Mouse (Mus musculus) neural tube, embryonic 11.5 days (tissue): Measurements from ENCODE around the gene Faap20. TPM values are rescaled to one million over a fixed set of nuclear protein-coding genes. Genes with fewer than 3 reads are reported as not detected.

Experiments used
- ATAC-seq: fragments of 200-750 bp; cut with Nextera tagmentation; 2 replicates; pipeline ENCODE4 v1.8.0; 2017; ENCODE audit warnings: moderate number of reproducible peaks, mild to moderate bottlenecking, moderate TSS enrichment, moderate library complexity; ENCODE audit not compliant: insufficient read depth, low FRiP score, low TSS enrichment
- DNase-seq: peaks from one replicate; pipeline ENCODE4 v3.0.0-alpha.2; 2015; ENCODE audit warnings: low spot score
- H3K27ac ChIP-seq: fragments of 300-500 bp; sonication (generic); 2 replicates; pipeline ENCODE4 v1.5.1; 2014; ENCODE audit warnings: low read depth, mild to moderate bottlenecking, low read length
- H3K27me3 ChIP-seq: fragments of 300-500 bp; sonication (generic); 2 replicates; pipeline ENCODE4 v1.6.1; 2014; ENCODE audit warnings: mild to moderate bottlenecking, low read length, mixed read lengths; ENCODE audit not compliant: control insufficient read depth, insufficient read depth
- H3K36me3 ChIP-seq: fragments of 300-500 bp; sonication (generic); 2 replicates; pipeline ENCODE4 v1.6.1; 2014; ENCODE audit warnings: mild to moderate bottlenecking, low read length, moderate library complexity, mixed read lengths; ENCODE audit not compliant: control insufficient read depth, insufficient read depth
- H3K4me1 ChIP-seq: fragments of 300-500 bp; sonication (generic); 2 replicates; pipeline ENCODE4 v1.6.1; 2014; ENCODE audit warnings: low read length, mixed read lengths; ENCODE audit not compliant: control insufficient read depth, insufficient read depth
- H3K4me2 ChIP-seq: fragments of 300-500 bp; sonication (generic); 2 replicates; pipeline ENCODE4 v1.6.1; 2014; ENCODE audit warnings: low read depth, mild to moderate bottlenecking, moderate library complexity
- H3K4me3 ChIP-seq: fragments of 300-500 bp; sonication (generic); 2 replicates; pipeline ENCODE4 v1.5.1; 2014; ENCODE audit warnings: low read depth, low read length
- H3K9ac ChIP-seq: fragments of 300-500 bp; sonication (generic); 2 replicates; pipeline ENCODE4 v1.6.1; 2014; ENCODE audit warnings: mild to moderate bottlenecking, low read length
- H3K9me3 ChIP-seq: fragments of 300-500 bp; sonication (generic); 2 replicates; pipeline ENCODE4 v1.6.1; 2016; ENCODE audit warnings: low read length; ENCODE audit not compliant: control insufficient read depth
- WGBS: fragments of 180-500 bp; shearing (Covaris S2); extraction: QIAGEN DNeasy Blood & Tissue Kit; methylation state at CpG from one replicate; pipeline ENCODE4 v1.1.7; 2014; 5-methylcytosine and 5-hydroxymethylcytosine counted together
- polyA plus RNA-seq: library from polyadenylated mRNA; unstranded; fragments of >200 nt; fragmentation: Nextera tagmentation; extraction: Ambion mirVana; gene quantifications from 2 replicates; pipeline ENCODE4 v1.2.1, GENCODE M21; 2014

The Faap20 gene
- polyA plus RNA-seq, 1 experiment from 2014 or later = 96.6 TPM

DNA sequence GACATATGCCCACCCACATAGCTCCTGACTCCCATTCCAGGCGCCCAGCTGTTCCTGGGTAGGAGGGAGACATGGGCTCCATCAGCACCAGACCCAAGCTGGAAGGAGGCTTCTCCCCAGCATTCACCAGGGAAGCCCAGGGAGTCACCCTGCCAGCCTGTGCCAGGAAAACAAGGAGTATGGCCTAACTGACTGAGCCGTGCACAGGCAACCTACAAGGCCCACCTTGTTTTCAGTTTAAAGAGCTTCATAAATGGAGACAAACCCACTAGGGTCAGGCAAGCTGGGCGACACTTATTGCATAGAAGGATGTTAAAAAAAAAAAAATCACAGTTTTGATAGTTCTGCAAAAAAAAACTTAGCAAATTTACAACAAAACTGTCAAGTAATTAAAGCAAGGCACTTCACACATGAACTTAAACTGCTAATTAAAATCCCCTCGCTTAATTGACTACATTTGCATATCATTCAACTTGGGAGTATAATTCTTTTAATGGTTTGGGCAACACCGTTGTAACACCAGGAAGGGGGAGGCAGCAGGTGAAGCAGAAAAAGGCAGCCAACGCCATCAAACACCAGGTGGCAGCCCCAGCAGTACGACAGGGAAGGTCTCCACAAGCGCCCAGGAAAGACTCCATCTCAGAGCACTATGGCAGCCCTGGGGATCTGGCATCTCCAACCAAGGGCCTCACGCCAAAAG, 36.4 kb upstream of the Faap20 start:
- DNase-seq (no peak), ATAC-seq (no peak)
- H3K9ac ChIP-seq = no peak overlapping the region
- H3K36me3 ChIP-seq = no peaks in the 10 kb centered on the region
- WGBS = 64% methylated on average over 9 of the region's 9 CpGs
- no peaks in the 10 kb centered on the region for H3K9me3 ChIP-seq
- H3K27ac ChIP-seq = no peak overlapping the region
- H3K4me3 ChIP-seq = no peak overlapping the region
- peaks cover 54% of the 10 kb centered on the region for H3K4me1 ChIP-seq
- H3K27me3 ChIP-seq = no peaks in the 10 kb centered on the region
- no peak overlapping the region for H3K4me2 ChIP-seq

DNA sequence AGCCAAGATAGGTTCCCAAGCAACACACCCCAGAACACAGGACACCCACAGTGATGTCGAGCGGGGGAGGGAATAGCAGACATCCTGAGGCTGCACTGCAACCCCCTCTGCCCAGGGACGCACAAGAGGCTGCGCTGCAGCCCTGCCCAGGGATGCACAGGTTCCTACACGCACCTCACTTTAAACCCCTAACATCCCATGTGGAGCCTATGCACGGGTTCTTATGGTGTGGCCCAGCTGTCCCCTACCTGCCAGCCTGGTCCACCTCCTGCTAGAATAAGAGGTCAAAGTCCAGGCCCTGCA, 35.9 kb upstream of the Faap20 start:
- DNase-seq = no peak
- no peaks in the 10 kb centered on the region; the same call in 1 of the 2 replicates for H3K36me3 ChIP-seq
- H3K9ac ChIP-seq = no peak overlapping the region
- ATAC-seq = no peak
- no peak overlapping the region for H3K4me2 ChIP-seq
- H3K9me3 ChIP-seq = no peaks in the 10 kb centered on the region
- H3K4me3 ChIP-seq = no peak overlapping the region
- 70% methylated on average over 6 of the region's 6 CpGs for WGBS
- no peaks in the 10 kb centered on the region for H3K27me3 ChIP-seq
- H3K4me1 ChIP-seq = peaks cover 54% of the 10 kb centered on the region
- H3K27ac ChIP-seq = no peak overlapping the region

DNA sequence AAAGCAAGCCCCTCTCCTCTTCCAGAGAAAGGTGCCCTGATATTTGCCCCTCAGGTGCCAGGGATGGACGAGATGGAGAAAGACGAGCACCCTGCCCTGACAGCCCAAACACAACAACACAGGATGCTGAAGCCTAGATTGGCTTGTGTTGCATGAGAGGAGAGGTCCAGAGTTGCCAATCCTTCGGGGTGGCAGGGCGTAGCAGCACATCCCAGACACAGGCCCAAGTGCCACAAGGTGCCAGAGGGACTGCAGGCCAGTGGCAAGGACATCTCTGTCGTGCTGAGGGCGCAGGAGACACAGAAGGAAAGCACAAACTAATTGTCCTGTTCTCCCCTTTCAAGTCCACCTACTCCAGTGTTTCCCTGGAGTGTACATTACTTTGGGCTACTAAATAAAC, 35.4 kb upstream of the Faap20 start:
- Histone ChIP-seq H3K4me3 (no peak overlapping the region), H3K9me3 (no peaks in the 10 kb centered on the region), H3K9ac (no peak overlapping the region), H3K27me3 (no peaks in the 10 kb centered on the region), H3K36me3 (no peaks in the 10 kb centered on the region; the same call in 1 of the 2 replicates), H3K27ac (no peak overlapping the region), H3K4me2 (no peak overlapping the region), H3K4me1 (peaks cover 58% of the 10 kb centered on the region)
- WGBS = 72% methylated on average over 6 of the region's 6 CpGs
- DNase-seq (no peak), ATAC-seq (no peak)

DNA sequence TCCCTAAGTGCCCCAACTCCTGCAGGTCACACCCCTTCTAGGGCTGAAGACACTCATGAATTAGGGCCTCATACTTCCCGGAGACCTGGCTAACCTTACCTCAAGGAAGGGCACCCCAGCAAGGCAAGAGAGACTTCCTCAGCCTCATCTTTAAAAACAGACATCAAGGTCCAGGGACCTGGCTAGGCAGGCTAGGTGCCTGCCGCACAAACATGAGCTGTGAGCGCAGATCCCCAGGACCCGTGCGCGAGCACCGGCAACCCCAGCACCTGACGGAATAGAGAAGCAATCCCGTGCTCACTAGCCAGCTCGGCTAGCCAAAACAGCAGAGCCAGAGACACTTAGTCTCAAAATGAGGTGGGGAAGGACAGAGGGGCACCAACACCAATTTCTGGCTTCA, 34.8 kb upstream of the Faap20 start:
- no peaks in the 10 kb centered on the region for H3K9me3 ChIP-seq
- H3K4me1 ChIP-seq = peaks cover 64% of the 10 kb centered on the region
- 71% methylated on average over 10 of the region's 10 CpGs for WGBS

DNA sequence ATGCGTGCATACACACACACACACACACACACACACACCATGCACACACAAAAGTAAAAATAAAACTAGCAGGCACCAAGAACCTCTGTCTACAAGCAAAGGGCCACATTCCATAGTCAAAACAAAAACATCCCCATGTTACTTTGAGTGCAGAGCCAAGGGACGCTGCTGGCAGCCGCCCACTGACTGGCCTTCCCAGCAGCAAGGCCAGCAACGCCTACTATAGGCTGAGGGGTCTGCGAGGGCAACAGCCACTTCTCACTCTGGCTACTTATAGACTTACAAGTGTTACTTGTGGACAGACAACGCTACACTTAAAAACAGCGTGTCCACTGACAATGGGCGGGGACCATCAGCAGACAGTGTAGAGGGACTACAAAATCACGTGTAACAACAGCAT, 34.4 kb upstream of the Faap20 start:
- H3K4me1 ChIP-seq = peaks cover 68% of the 10 kb centered on the region
- ATAC-seq = no peak
- H3K9me3 ChIP-seq = no peaks in the 10 kb centered on the region
- H3K27me3 ChIP-seq = no peaks in the 10 kb centered on the region
- DNase-seq = no peak
- WGBS = 56% methylated on average over 9 of the region's 9 CpGs
- H3K4me2 ChIP-seq = no peak overlapping the region
- H3K36me3 ChIP-seq = no peaks in the 10 kb centered on the region; the same call in 1 of the 2 replicates
- H3K9ac ChIP-seq = no peak overlapping the region
- no peak overlapping the region for H3K4me3 ChIP-seq
- no peak overlapping the region for H3K27ac ChIP-seq

More for the DNA sequence above, 34.8 kb upstream of the Faap20 start:
- Histone ChIP-seq H3K27ac (no peak overlapping the region), H3K27me3 (no peaks in the 10 kb centered on the region), H3K4me2 (no peak overlapping the region), H3K9ac (no peak overlapping the region), H3K4me3 (no peak overlapping the region), H3K36me3 (no peaks in the 10 kb centered on the region; the same call in 1 of the 2 replicates)
- DNase-seq (no peak), ATAC-seq (no peak)

DNA sequence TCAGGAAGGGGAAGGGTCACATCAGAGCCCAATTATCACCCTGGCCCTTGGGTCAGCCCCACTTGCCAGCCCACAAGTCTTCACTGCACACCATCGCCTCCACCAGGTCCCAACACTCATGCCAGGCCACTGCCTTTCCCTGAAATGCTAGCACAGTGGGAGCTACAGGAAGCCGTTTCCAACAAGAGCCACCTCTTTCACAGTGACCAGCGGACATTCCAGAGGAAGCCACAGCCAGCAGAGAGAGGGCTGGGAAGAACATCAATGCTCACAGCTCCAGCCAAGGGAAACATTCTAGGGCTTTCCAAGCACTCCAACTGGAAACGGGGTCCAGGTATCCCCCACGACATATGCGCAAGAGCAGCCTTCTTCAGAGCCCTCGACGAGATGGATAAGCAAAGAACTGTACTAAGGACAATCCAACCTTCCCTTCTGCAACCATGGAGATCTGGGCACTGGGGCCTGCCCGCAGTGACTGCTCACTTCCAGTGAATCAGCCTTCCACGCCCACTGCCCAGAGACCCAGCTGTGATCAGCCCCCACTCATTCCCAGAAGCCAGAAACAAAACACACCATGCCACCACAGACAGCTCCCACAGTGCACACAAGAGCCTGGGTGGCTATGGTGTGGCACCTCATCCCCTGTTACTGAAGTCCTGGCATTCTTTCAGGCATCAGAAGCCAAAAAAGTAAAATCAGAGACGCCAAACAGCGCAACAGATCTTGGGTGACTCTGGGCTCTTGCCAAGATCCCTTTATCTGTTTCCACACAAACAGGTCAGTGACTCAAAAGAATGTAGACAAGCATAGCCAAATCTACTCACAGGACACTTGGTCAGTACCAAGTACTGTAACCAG, 33.6 kb upstream of the Faap20 start:
- no peak overlapping the region for H3K9ac ChIP-seq
- no peak for DNase-seq
- no peaks in the 10 kb centered on the region for H3K27me3 ChIP-seq
- H3K4me1 ChIP-seq = peaks cover 73% of the 10 kb centered on the region
- no peaks in the 10 kb centered on the region for H3K9me3 ChIP-seq
- ATAC-seq = no peak
- H3K27ac ChIP-seq = no peak overlapping the region
- no peak overlapping the region for H3K4me2 ChIP-seq
- no peak overlapping the region for H3K4me3 ChIP-seq
- WGBS = 66% methylated on average over 12 of the region's 12 CpGs
- H3K36me3 ChIP-seq = no peaks in the 10 kb centered on the region; the same call in 1 of the 2 replicates

DNA sequence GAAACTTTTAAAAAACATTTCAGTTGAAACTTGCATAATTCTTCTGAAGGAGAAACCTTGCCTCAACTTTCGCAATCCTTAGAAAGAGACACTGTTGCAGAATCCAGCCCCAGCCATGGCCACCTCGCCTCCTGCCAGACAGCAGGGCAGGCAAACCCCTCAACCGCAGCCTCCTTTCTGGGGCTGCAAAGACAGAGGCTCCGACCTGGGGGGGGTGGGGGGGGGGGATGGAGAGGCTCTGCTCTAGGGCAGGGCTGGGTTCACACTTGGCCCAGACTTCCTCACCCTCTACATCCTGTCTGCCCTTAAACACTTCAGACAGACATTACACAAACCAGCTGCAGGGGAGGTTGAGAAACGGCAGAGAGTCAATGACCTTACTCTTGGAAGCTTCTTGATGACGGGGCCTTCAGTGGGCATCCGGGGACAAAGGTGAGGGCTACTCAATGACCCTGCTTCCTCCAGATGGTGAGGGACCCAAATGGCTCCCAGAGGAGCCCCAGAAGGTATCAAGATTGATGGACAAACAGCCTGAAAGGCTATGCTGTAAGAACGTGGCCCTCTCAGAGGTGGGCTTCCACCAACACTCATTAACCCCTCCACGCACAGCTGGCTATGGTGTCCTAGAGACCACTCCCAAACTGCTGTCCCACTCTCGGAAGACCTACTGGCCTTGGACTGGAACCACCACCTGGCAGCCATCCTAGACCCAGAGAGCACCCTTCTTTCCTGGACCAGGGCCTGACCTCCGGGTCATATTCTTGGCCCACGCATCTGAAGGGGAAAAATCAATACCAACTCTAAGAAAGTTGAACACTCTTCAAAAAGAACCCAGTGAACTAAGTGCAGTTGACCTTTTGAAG, 32.1 kb upstream of the Faap20 start:
- Histone ChIP-seq H3K4me1 (peaks cover 76% of the 10 kb centered on the region), H3K9me3 (no peaks in the 10 kb centered on the region), H3K4me3 (no peak overlapping the region; the same call in 1 of the 2 replicates), H3K36me3 (no peaks in the 10 kb centered on the region; the same call in 1 of the 2 replicates), H3K27me3 (no peaks in the 10 kb centered on the region), H3K9ac (no peak overlapping the region), H3K27ac (no peak overlapping the region), H3K4me2 (peak overlapping the region; percentile 24; the same call in 1 of the 2 replicates)
- DNase-seq (no peak), ATAC-seq (no peak)
- 43% methylated on average over 12 of the region's 12 CpGs for WGBS

DNA sequence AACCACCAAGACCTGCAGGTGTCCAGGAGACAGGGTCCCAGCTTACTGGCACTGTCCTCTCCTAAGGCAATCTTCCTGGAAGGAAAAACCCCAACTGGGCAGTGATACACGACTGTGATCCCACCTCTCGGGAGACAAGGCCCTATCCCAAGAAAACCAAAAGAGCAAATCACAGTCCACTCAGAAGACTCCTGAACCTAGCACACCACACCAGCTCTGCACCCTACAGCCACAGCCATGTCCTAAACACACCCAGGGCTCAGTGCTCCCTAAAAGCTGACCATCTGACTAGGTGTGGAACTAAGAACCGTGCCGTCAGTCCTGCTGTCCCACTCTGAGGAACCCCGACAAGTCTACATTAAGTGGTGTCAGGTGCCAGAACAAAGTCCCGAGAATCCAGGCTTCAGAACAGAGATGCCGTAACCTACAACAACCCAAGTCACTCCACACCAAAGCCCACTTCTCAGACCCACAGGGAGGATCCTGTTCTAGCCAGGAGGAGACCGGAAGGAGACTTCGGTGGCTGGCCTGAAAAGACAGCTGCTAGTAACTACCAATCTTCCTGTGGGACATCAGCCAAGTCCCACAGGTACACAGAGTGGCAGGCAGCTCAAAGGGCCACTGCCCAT, 31.4 kb upstream of the Faap20 start:
- DNase-seq = no peak
- no peak overlapping the region; the same call in 1 of the 2 replicates for H3K9ac ChIP-seq

More for the DNA sequence above, 31.4 kb upstream of the Faap20 start:
- Histone ChIP-seq H3K4me1 (peaks cover 76% of the 10 kb centered on the region), H3K27me3 (no peaks in the 10 kb centered on the region), H3K27ac (no peak overlapping the region), H3K9me3 (no peaks in the 10 kb centered on the region), H3K4me3 (peak overlapping the region; percentile 96; the same call in 1 of the 2 replicates), H3K36me3 (no peaks in the 10 kb centered on the region; the same call in 1 of the 2 replicates), H3K4me2 (peak overlapping the region; percentile 100)
- 68% methylated on average over 9 of the region's 9 CpGs for WGBS
- no peak for ATAC-seq
